Mouse (Mus musculus) limb, embryonic 14.5 days (tissue): ENCODE measurements around the gene Prkca. TPM values are rescaled to one million over a fixed set of nuclear protein-coding genes. Genes with fewer than 3 reads are reported as not detected.
A peak's percentile ranks its signal among the peaks of the same experiment; 100 is the strongest.

Experiments
- ATAC-seq: fragments of 200-750 bp; cut with Nextera tagmentation; 2 replicates; pipeline ENCODE4 v1.8.0; 2017; ENCODE audit warnings: low read depth, moderate number of reproducible peaks, moderate TSS enrichment; ENCODE audit not compliant: low FRiP score
- DNase-seq: peaks from one replicate; pipeline ENCODE4 v3.0.0-alpha.2; 2015; ENCODE audit warnings: low spot score
- H3K27ac ChIP-seq: fragments of 300-500 bp; sonication (generic); replicated peaks from 2 replicates; pipeline ENCODE4 v1.5.1; 2014; ENCODE audit warnings: low read depth, mild to moderate bottlenecking, low read length, moderate library complexity, mixed read lengths
- H3K27me3 ChIP-seq: fragments of 300-500 bp; sonication (generic); 2 replicates; pipeline ENCODE4 v1.6.1; 2014; ENCODE audit warnings: low read length, mixed read lengths; ENCODE audit not compliant: control insufficient read depth, insufficient read depth
- H3K36me3 ChIP-seq: fragments of 300-500 bp; sonication (generic); 2 replicates; pipeline ENCODE4 v1.6.1; 2014; ENCODE audit warnings: mild to moderate bottlenecking, low read length, moderate library complexity, mixed read lengths; ENCODE audit not compliant: control insufficient read depth, insufficient read depth
- H3K4me1 ChIP-seq: fragments of 300-500 bp; sonication (generic); 2 replicates; pipeline ENCODE4 v1.6.1; 2014; ENCODE audit warnings: antibody characterized with exemption, low read length, mixed read lengths; ENCODE audit not compliant: control insufficient read depth, insufficient read depth
- H3K4me2 ChIP-seq: fragments of 300-500 bp; sonication (generic); replicated peaks from 2 replicates; pipeline ENCODE4 v1.6.1; 2014; ENCODE audit warnings: low read depth, mild to moderate bottlenecking, low read length, moderate library complexity; ENCODE audit not compliant: severe bottlenecking
- H3K4me3 ChIP-seq: fragments of 300-500 bp; sonication (generic); replicated peaks from 2 replicates; pipeline ENCODE4 v1.5.1; 2014; ENCODE audit warnings: low read length
- H3K9ac ChIP-seq: fragments of 300-500 bp; sonication (generic); 2 replicates; pipeline ENCODE4 v1.6.1; 2014; ENCODE audit warnings: mild to moderate bottlenecking, low read depth, low read length, moderate library complexity; ENCODE audit not compliant: severe bottlenecking
- H3K9me3 ChIP-seq: fragments of 300-500 bp; sonication (generic); 2 replicates; pipeline ENCODE4 v1.6.1; 2016; ENCODE audit warnings: low read length; ENCODE audit not compliant: control insufficient read depth
- POLR2A ChIP-seq: fragments of 200-500 bp; IDR thresholded peaks from 2 replicates; pipeline ENCODE4 v1.8.0; 2012; ENCODE audit warnings: inconsistent platforms, mild to moderate bottlenecking, moderate library complexity, borderline replicate concordance; ENCODE audit not compliant: insufficient read depth, insufficient read length; ENCODE audit errors: extremely low read depth
- WGBS: fragments of 180-500 bp; shearing (Covaris S2); extraction: QIAGEN DNeasy Blood & Tissue Kit; methylation state at CpG from one replicate; pipeline ENCODE4 v1.1.7; 2014; 5-methylcytosine and 5-hydroxymethylcytosine counted together
- polyA plus RNA-seq, 2 experiments: library from polyadenylated mRNA; depleted of rRNA in 1 of 2; stranded (reverse) in 1 of 2; unstranded in 1 of 2; fragments of >200 nt; fragmentation: Nextera tagmentation in 1 of 2; extraction: Ambion mirVana in 1 of 2; gene quantifications; 2 replicates each; pipeline versions ENCODE4 v1.2.1 to v1.2.3; 2012 to 2014

Prkca gene
- polyA plus RNA-seq, 2 experiments: 9.0 to 16.3 TPM

- H3K27me3 ChIP-seq: no peaks in the 10 kb centered on the region
- no peak overlapping the region for H3K4me3 ChIP-seq
- ATAC-seq (no peak), DNase-seq (no peak)
- no peak overlapping the region for H3K9ac ChIP-seq
- WGBS: 65% methylated on average over 8 of the region's 8 CpGs
- H3K4me1 ChIP-seq: peaks cover 39% of the 10 kb centered on the region
- 0 out of 2 replicates have a peak overlapping the region, but pooled peaks have one; percentile 14 for H3K27ac ChIP-seq
- H3K4me2 ChIP-seq: no peak overlapping the region
- no peaks in the 10 kb centered on the region for H3K36me3 ChIP-seq
- no peaks in the 10 kb centered on the region for H3K9me3 ChIP-seq
- no peak for TF ChIP-seq POLR2A
Observed at GRCm38 (mm10) chr11:108217043-108217442, 126.7 kb downstream of the Prkca start.

GRCm38 (mm10) chr11:108216064-108216463 lies 127.7 kb downstream of the Prkca start:
- no peak overlapping the region for H3K9ac ChIP-seq
- no peak overlapping the region for H3K4me3 ChIP-seq
- H3K27me3 ChIP-seq: no peaks in the 10 kb centered on the region
- H3K4me1 ChIP-seq: peaks cover 37% of the 10 kb centered on the region
- H3K27ac ChIP-seq: peak overlapping the region; percentile 72
- no peak overlapping the region for H3K4me2 ChIP-seq
- TF ChIP-seq POLR2A: no peak
- ATAC-seq (0 out of 2 replicates have a peak, but pooled peaks have one; percentile 27), DNase-seq (no peak)
- 72% methylated on average over 7 of the region's 7 CpGs for WGBS
- no peaks in the 10 kb centered on the region for H3K36me3 ChIP-seq
- no peaks in the 10 kb centered on the region for H3K9me3 ChIP-seq

- Histone ChIP-seq H3K4me2 (peak overlapping the region; percentile 29), H3K4me1 (peaks cover 37% of the 10 kb centered on the region)
Observed at GRCm38 (mm10) chr11:108215466-108215865, 128.3 kb downstream of the Prkca start.

GRCm38 (mm10) chr11:108214521-108215223 lies 129.1 kb downstream of the Prkca start:
- DNase-seq (no peak), ATAC-seq (no peak)
- no peaks in the 10 kb centered on the region for H3K27me3 ChIP-seq
- 77% methylated on average over 11 of the region's 11 CpGs for WGBS
- H3K4me2 ChIP-seq: peak overlapping the region; percentile 29
- H3K9me3 ChIP-seq: no peaks in the 10 kb centered on the region
- H3K36me3 ChIP-seq: no peaks in the 10 kb centered on the region
- no peak overlapping the region for H3K4me3 ChIP-seq
- peaks cover 37% of the 10 kb centered on the region for H3K4me1 ChIP-seq
- no peak overlapping the region for H3K9ac ChIP-seq
- TF ChIP-seq POLR2A: no peak
- H3K27ac ChIP-seq: peak overlapping the region; percentile 65

More at GRCm38 (mm10) chr11:108215466-108215865, 128.3 kb downstream of the Prkca start:
- peak; percentile 90 for ATAC-seq
- no peak overlapping the region for H3K4me3 ChIP-seq
- no peak overlapping the region for H3K9ac ChIP-seq
- no peaks in the 10 kb centered on the region for H3K27me3 ChIP-seq
- WGBS: 11% methylated on average over 8 of the region's 8 CpGs
- DNase-seq: peak; percentile 95
- H3K27ac ChIP-seq: peak overlapping the region; percentile 72
- no peaks in the 10 kb centered on the region for H3K36me3 ChIP-seq
- H3K9me3 ChIP-seq: no peaks in the 10 kb centered on the region
- no peak for TF ChIP-seq POLR2A

GRCm38 (mm10) chr11:108213783-108214182 lies 129.9 kb downstream of the Prkca start:
- no peaks in the 10 kb centered on the region for H3K9me3 ChIP-seq
- TF ChIP-seq POLR2A: no peak
- H3K36me3 ChIP-seq: no peaks in the 10 kb centered on the region
- H3K27me3 ChIP-seq: no peaks in the 10 kb centered on the region
- whole genome bisulfite sequencing: 89% methylated on average over 10 of the region's 10 CpGs
- no peak overlapping the region for H3K4me3 ChIP-seq
- DNase-seq: no peak
- no peak overlapping the region for H3K27ac ChIP-seq
- no peak overlapping the region for H3K4me2 ChIP-seq
- H3K9ac ChIP-seq: no peak overlapping the region
- ATAC-seq: no peak
- H3K4me1 ChIP-seq: peaks cover 37% of the 10 kb centered on the region
